Mouse (Mus musculus) gastrocnemius, postnatal 14 days (tissue): ENCODE data around the gene Fam193b. TPM values are rescaled to one million over a fixed set of nuclear protein-coding genes. Genes with fewer than 3 reads are reported as not detected.

ENCODE experiments used
- DNase-seq: peaks from one replicate; pipeline ENCODE4 v3.0.0; 2021; ENCODE audit warnings: mixed read lengths
- intact Hi-C: fragments of 180-260 bp; cut with DNase I; formaldehyde crosslinking; loops from one replicate; pipeline ENCODE4 v1.15.1; 2025; ENCODE audit warnings: low total_unique reads
- microRNA-seq, 2 experiments: library from miRNA; unstranded; fragments of <30 nt; microRNA quantifications; one replicate each; pipeline ENCODE4 v1.2.0; 2021
- total RNA-seq, 2 experiments: library from RNA; stranded (reverse); gene quantifications; 2 replicates each; pipeline ENCODE4 v1.2.3; 2021

Gene Fam193b
- total RNA-seq, 2 experiments from 2014 or later: 12.8 to 15.4 TPM

DNA sequence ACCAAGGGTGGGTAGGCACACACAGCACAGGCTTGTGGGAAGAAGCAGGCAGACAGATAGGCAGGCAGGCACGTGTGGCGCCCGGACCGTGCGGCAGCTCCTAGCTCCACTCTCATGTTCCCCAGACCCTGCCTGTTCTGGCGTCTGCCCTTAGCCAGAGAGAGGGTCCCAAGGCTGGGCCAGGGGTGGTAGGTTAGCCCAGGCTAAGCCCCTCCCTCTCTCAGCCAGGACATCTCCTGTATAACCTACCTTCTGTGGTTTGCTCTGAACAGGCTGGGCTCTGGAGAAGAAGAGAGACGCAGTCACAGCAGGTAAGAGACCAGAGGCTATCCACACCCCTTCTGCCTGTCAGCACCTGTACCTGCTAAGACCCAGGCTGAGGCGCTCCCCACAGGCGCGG lies 62.4 kb downstream of the Fam193b start:
- no peak for DNase-seq
- intact Hi-C loops: no loop called here

GRCm38 (mm10) chr13:55507877-55508276 lies 63.0 kb downstream of the Fam193b start:
- intact Hi-C loops: no loop called here

GRCm38 (mm10) chr13:55506697-55507096 lies 64.2 kb downstream of the Fam193b start:
- DNase-seq: peak; percentile 76
- intact Hi-C loops: no loop called here

More at GRCm38 (mm10) chr13:55507877-55508276, 63.0 kb downstream of the Fam193b start:
- DNase-seq: no peak

- no peak for DNase-seq
- intact Hi-C loops: no loop called here
Observed at GRCm38 (mm10) chr13:55505810-55506209, 65.1 kb downstream of the Fam193b start.

DNA sequence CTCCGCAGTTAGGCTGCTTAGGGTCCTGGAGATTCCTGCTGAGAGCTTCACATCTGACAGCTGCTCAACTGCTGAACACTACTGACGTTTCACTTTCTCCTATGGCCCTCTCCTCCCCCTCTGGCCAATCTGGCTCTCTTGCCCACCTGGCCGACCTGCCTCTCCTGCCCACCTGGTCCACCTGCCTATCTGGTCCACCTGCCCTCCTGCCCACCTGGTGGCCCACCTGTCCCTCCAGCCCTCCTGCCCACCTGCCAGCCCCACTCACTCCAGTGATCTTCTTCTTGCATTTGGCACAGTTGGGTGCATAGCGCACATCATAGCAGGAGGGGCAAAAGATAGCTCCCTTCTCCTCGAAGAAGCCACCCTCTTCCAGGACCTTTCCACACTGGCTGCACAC lies 66.5 kb downstream of the Fam193b start:
- intact Hi-C loops: no loop called here
- DNase-seq: no peak

DNA sequence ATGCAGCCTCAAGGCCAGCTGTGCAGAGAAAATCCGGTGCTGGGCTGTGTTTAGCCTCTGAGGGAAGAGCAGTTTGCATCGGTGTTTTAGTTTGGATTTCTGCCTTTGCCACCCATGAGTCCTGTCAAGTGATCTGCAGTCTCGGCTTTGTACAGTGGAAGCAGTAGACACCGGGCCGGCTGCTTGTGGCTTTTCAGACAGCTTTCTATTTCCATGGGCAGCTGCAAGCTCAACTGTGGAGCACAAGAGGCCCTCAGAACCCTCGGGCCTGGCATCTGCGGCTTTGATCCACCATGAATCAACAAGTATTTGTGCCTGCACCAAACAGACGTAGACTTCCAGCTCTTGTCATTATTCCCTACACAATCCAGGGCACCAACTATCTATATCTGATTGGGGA lies 68.5 kb downstream of the Fam193b start:
- DNase-seq: no peak
- intact Hi-C loops: no loop called here

- intact Hi-C loops: no loop called here
- DNase-seq: no peak
Observed at GRCm38 (mm10) chr13:55500575-55500974, 70.3 kb downstream of the Fam193b start.

DNA sequence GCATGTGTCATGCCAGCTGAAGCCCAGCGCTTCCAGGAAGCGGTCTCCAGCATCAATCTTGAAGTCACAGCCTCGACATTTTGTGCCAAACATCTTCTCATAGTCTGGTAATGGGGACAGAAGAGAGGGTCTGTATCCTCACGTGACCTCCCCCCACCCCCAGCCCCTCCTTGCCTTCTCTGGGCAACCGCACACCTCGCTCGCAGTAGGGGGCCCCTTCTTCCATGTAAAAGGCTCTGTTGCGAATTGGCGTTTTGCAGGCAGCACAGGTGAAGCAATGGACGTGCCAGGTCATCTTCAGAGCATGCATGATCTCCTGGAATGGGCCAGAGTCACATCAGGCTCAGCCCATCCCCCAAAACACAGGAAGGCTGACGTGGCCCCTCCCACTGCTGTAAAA lies 72.0 kb downstream of the Fam193b start:
- intact Hi-C loops: no loop called here
- no peak for DNase-seq

DNA sequence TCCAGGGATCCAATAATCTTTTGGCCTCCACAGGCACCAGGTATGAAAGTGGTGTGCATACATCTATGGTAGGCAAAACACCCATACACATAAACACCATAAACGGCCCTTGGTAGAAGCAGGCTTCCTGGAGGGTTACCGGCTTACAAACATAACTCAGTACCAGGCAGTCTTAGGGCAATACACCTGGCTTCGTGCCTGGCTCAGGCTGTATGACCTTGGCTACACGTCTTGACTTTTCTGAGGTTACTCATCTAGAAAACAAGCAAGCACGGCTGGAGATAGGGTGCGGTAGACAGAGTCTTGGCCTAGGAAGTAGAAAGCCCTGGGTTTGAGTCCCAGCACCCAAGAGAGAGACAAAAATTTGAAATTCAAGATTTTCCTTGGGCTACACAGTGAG lies 74.3 kb downstream of the Fam193b start:
- intact Hi-C loops: no loop called here
- DNase-seq: no peak

DNA sequence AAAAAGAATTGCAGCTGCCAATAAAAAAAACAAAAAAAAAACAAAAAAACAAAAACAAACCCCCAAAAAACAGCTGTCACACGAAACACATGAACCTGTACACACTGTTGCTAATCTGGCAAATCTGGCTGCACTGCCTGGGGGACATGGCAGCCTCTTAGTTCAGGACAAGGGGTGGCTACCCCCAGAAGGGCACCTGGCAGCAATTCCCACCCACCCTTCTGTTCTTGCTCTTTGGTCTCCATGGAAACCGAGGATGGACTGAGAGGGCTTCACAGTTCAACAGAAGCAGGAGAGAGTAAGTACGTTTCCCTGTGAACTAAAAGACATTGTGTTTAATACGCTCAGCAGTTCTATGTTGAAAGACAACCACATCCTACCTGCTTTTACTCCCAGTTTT lies 75.2 kb downstream of the Fam193b start:
- intact Hi-C loops: no loop called here
- DNase-seq: no peak

DNA sequence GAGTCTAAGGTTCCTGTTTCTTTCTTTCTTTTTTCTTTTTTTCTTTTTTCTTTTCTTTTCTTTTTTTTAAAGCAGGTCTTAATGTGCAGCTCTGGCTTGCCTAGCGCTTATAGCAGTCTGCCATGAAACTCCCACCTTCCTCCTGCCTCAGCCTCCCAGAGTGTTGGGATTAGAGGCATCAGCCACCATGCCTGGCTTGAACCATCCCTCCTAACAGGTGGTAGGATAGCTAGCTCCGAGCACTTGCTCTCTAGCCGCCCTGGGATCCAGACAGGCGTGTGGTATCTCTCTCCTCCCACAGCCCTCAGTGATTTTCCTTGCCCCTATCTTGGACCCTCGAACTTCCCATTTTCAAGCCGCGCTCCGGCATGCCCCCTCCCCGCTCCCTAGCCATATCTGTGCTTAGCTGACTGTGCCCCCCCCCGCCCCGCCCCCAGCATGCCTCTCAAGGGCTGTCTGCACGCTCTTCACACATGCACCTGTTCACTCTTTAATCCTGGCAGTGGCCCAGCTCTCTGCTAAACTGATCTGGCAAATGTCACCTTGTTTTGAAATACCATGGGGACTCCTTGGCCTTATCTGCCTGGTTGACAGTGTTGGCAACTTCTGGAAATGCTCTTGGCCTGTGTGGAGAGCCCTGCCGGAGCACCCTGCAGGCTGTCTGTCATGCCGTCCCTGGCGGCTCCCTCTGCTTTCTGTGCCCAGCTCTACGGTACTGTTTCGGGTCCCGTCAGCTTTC lies 75.9 kb downstream of the Fam193b start:
- peak; percentile 69 for DNase-seq
- intact Hi-C loops: no loop called here

GRCm38 (mm10) chr13:55494257-55494656 lies 76.7 kb downstream of the Fam193b start:
- no peak for DNase-seq
- intact Hi-C loops: no loop called here

Small RNAs within 50 kb of the gene (microRNA-seq; reads per million reads assigned to microRNA genes)
- gene Mir6945: 8.3 to 8.5 reads per million in 2 experiments

Other genes starting within 250 kb of the Fam193b start
- gene Rab24, start 249.2 kb downstream of the Fam193b start, total RNA-seq: 10 to 100 TPM; 31.1 to 31.7 TPM
- 1 to 10 TPM; 3.0 to 3.4 TPM for gene Mxd3, start 241.3 kb downstream of the Fam193b start, total RNA-seq
- gene Lman2, start 208.3 kb downstream of the Fam193b start, total RNA-seq: 10 to 100 TPM; 32.2 to 34.6 TPM
- gene Rgs14, start 201.4 kb downstream of the Fam193b start, total RNA-seq: under 1 TPM; 0.22 to 0.29 TPM
- gene Slc34a1, start 172.9 kb downstream of the Fam193b start, total RNA-seq: not detected
- not detected for gene Pfn3, start 155.9 kb downstream of the Fam193b start, total RNA-seq
- not detected for gene F12, start 144.3 kb downstream of the Fam193b start, total RNA-seq
- 10 to 100 TPM; 12.1 to 12.6 TPM for gene Grk6, start 126.0 kb downstream of the Fam193b start, total RNA-seq
- 1 to 10 TPM; 1.0 to 1.6 TPM for gene Prr7, start 106.9 kb downstream of the Fam193b start, total RNA-seq
- 10 to 100 TPM; 31.3 to 37.5 TPM for gene Dbn1, start 83.0 kb downstream of the Fam193b start, total RNA-seq
- 100 to 1,000 TPM; 588 to 612 TPM for gene Pdlim7, start 57.4 kb downstream of the Fam193b start, total RNA-seq
- gene Dok3, start 41.8 kb downstream of the Fam193b start, total RNA-seq: 1 to 10 TPM in 1 of 2 experiments, under 1 TPM in 1; 0.82 to 1.6 TPM
- 1 to 10 TPM; 8.8 to 9.5 TPM for gene Ddx41, start 34.5 kb downstream of the Fam193b start, total RNA-seq
- gene Tmed9, start 2.6 kb upstream of the Fam193b start, total RNA-seq: 100 to 1,000 TPM; 139 to 149 TPM
- gene B4galt7, start 28.8 kb upstream of the Fam193b start, total RNA-seq: 1 to 10 TPM; 6.2 to 7.3 TPM
- gene Caml, start 51.9 kb upstream of the Fam193b start, total RNA-seq: 10 to 100 TPM; 10.1 to 11.1 TPM
- 10 to 100 TPM; 19.7 to 21.2 TPM for gene Ddx46, start 63.9 kb upstream of the Fam193b start, total RNA-seq
- gene B230219D22Rik, start 122.0 kb upstream of the Fam193b start, total RNA-seq: 10 to 100 TPM; 30.9 to 32.9 TPM
- gene Txndc15, start 143.5 kb upstream of the Fam193b start, total RNA-seq: 10 to 100 TPM; 27.8 to 27.9 TPM
- 10 to 100 TPM; 23.4 to 24.0 TPM for gene Pcbd2, start 156.2 kb upstream of the Fam193b start, total RNA-seq
- under 1 TPM in 1 of 2 experiments, not detected in 1; 0.22 TPM for gene Catsper3, start 213.4 kb upstream of the Fam193b start, total RNA-seq